Mouse (Mus musculus) limb, embryonic 12.5 days (tissue): Measurements from ENCODE around the gene Rab31. TPM values are rescaled to one million over a fixed set of nuclear protein-coding genes. Genes with fewer than 3 reads are reported as not detected.

Source experiments
- ATAC-seq: fragments of 200-750 bp; cut with Nextera tagmentation; 2 replicates; pipeline ENCODE4 v1.8.0; 2017; ENCODE audit warnings: low read depth, moderate TSS enrichment; ENCODE audit not compliant: insufficient number of reproducible peaks, insufficient read depth, low FRiP score, low TSS enrichment
- H3K27ac ChIP-seq: fragments of 300-500 bp; sonication (generic); 2 replicates; pipeline ENCODE4 v1.5.1; 2016; ENCODE audit warnings: mild to moderate bottlenecking, moderate library complexity
- H3K27me3 ChIP-seq: fragments of 300-500 bp; sonication (generic); 2 replicates; pipeline ENCODE4 v1.6.1; 2016; ENCODE audit warnings: mild to moderate bottlenecking, moderate library complexity
- H3K36me3 ChIP-seq: fragments of 300-500 bp; sonication (generic); 2 replicates; pipeline ENCODE4 v1.6.1; 2016; ENCODE audit warnings: mild to moderate bottlenecking, moderate library complexity
- H3K4me1 ChIP-seq: fragments of 300-500 bp; sonication (generic); replicated peaks from 2 replicates; pipeline ENCODE4 v1.6.1; 2016
- H3K4me2 ChIP-seq: fragments of 300-500 bp; sonication (generic); 2 replicates; pipeline ENCODE4 v1.6.1; 2016; ENCODE audit warnings: mild to moderate bottlenecking, moderate library complexity
- H3K4me3 ChIP-seq: fragments of 300-500 bp; sonication (generic); replicated peaks from 2 replicates; pipeline ENCODE4 v1.5.1; 2016; ENCODE audit warnings: mild to moderate bottlenecking
- H3K9ac ChIP-seq: fragments of 300-500 bp; sonication (generic); replicated peaks from 2 replicates; pipeline ENCODE4 v1.6.1; 2016; ENCODE audit warnings: mild to moderate bottlenecking, moderate library complexity
- H3K9me3 ChIP-seq: fragments of 300-500 bp; sonication (generic); 2 replicates; pipeline ENCODE4 v1.6.1; 2016; ENCODE audit warnings: mild to moderate bottlenecking, moderate library complexity
- WGBS: fragments of 180-500 bp; shearing (Covaris S2); methylation state at CpG from one replicate; pipeline ENCODE4 v1.1.7; 2016; 5-methylcytosine and 5-hydroxymethylcytosine counted together
- polyA plus RNA-seq: library from polyadenylated mRNA; unstranded; fragments of >200 nt; fragmentation: Nextera tagmentation; extraction: Ambion mirVana; gene quantifications from 2 replicates; pipeline ENCODE4 v1.2.1, GENCODE M21; 2016

Gene Rab31
- polyA plus RNA-seq, 1 experiment from 2014 or later: 54.0 TPM

DNA sequence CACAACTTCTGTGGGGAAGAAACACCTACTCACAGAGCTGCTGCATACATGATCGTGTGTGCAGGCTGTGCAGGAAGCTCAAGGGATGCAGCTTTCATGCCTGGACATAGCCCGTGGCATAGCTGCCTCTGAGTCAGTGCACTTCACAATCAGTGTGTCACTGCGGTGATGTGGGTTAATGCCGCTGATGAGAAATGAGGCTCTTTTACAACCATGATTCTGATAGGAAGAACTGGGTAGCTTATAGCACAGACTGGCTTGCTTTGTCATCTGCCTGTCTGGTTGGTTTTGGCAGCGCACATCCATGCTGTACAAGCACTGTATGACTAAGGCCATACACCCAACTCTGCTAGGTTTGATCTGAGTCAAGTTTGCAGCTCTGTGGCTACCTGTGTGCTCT lies 52.7 kb downstream of the Rab31 start:
- Histone ChIP-seq H3K27me3 (no peaks in the 10 kb centered on the region), H3K4me1 (0 out of 2 replicates have a peak, but pooled peaks cover 3% of the 10 kb centered on the region), H3K4me2 (no peak overlapping the region), H3K4me3 (no peak overlapping the region), H3K9me3 (no peaks in the 10 kb centered on the region), H3K36me3 (peaks cover 20% of the 10 kb centered on the region; the same call in 1 of the 2 replicates), H3K9ac (no peak overlapping the region), H3K27ac (no peak overlapping the region)
- ATAC-seq: no peak
- WGBS: 98% methylated on average over 5 of the region's 5 CpGs

DNA sequence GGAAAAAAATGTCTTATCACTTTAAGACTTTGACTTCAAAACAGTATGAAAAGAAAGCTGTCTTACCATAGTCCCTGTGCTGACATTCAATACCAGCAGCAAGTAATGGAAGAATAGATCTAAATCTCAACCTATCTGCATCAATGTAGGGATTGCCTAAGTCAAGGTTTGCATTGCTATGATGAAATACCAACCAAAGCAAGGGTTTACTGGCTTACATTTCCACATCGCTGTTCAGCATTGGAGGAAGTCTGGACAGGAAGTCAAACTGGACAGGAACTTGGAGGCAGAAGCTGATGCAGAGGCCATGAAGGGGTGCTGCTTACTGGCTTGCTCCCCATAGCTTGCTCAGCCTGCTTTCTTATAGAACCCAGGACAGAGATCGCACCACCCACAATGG lies 54.0 kb downstream of the Rab31 start:
- Histone ChIP-seq H3K36me3 (peaks cover 20% of the 10 kb centered on the region; the same call in 1 of the 2 replicates), H3K4me2 (no peak overlapping the region), H3K4me3 (no peak overlapping the region), H3K9me3 (no peaks in the 10 kb centered on the region), H3K4me1 (no peaks in the 10 kb centered on the region), H3K27ac (no peak overlapping the region), H3K9ac (no peak overlapping the region), H3K27me3 (no peaks in the 10 kb centered on the region)
- no peak for ATAC-seq
- WGBS: 97% methylated on average over 2 of the region's 2 CpGs

DNA sequence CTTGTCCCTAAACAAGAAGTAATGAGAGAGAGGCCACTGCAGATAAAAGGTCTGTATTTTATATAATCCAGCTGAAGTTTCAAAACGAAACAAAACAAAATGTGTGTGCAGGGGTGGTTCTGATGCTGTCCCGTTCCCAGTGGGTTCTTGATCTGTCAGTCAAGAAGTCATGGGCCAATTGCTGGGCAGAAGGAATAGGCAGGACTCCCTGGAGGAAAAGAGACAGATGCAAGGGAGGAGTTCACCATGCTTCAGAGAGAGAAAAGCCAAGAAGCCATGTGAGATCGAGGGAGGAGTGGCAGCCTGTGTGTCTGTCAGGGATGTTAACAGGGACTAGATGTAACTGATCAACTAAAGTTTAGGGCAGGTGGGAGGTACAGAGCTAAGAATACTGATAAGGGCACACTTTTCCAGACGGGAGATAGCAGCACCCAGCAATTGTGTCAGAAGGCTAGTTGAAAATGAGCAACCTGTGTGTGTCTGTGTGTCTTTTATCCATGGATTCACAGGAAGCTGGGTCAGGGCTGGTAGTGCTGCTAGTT lies 54.8 kb downstream of the Rab31 start:
- Histone ChIP-seq H3K27ac (no peak overlapping the region), H3K9me3 (0 out of 2 replicates have a peak, but pooled peaks cover under 1% of the 10 kb centered on the region), H3K36me3 (peaks cover 22% of the 10 kb centered on the region; the same call in 1 of the 2 replicates), H3K27me3 (no peaks in the 10 kb centered on the region), H3K4me3 (no peak overlapping the region), H3K4me1 (no peaks in the 10 kb centered on the region), H3K4me2 (no peak overlapping the region), H3K9ac (no peak overlapping the region)
- ATAC-seq: no peak
- 85% methylated on average over 4 of the region's 4 CpGs for WGBS

DNA sequence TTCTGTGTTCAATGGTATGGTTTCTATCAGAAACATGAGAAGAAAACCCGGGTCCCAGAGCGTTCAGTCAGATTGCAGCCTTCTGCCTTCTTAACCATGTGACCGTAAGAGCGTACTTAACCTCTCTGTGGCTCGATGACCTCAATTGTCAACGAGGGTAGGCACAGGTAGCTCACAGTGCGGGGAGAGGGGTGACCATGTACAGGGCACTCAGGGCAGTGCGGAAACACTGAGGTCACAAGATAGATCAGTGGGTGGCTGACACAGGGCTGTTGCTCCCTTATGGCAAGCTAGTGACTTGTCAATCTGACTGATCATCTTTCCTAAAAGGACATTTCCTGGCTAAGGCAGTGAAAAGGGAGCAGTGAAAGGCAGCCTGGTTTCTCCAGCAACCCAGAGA lies 58.5 kb downstream of the Rab31 start:
- no peaks in the 10 kb centered on the region for H3K4me1 ChIP-seq
- ATAC-seq: no peak
- H3K36me3 ChIP-seq: peaks cover 29% of the 10 kb centered on the region
- no peak overlapping the region for H3K27ac ChIP-seq
- WGBS: 87% methylated on average over 8 of the region's 8 CpGs
- no peak overlapping the region for H3K4me3 ChIP-seq
- H3K4me2 ChIP-seq: no peak overlapping the region
- H3K27me3 ChIP-seq: no peaks in the 10 kb centered on the region
- H3K9me3 ChIP-seq: peaks cover 16% of the 10 kb centered on the region
- H3K9ac ChIP-seq: no peak overlapping the region

DNA sequence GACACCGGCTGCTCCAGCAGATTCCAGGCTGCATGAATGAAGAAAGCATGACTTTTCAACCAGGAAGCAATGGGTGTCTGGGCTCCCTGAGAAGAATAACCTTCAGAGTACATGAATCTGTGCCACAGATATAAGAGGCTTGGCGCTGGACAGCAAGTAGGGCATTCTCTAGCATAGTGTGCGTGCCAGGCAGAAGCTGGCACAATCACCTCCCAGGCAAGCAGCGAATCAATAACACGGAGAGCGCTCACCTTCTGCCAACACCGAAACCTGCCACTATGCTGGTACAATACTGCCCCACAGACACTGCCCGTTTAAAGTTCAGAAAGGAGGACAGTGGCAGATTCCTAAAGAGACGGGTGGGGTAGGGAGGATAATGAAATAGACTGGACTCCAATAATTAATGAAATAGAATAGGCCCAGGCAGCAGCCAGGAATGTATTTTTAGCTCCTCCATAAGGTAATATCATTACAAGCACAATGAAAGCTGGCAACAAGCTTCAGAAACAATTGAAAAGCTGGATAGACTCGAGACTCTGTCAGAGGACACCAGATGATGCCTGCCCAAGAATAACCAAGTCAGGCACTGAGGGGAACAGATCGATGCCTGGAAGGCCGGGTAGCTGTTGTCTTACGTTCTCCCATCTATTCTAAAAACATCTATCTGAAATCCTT lies 59.6 kb downstream of the Rab31 start:
- ATAC-seq: no peak
- H3K4me2 ChIP-seq: no peak overlapping the region

DNA sequence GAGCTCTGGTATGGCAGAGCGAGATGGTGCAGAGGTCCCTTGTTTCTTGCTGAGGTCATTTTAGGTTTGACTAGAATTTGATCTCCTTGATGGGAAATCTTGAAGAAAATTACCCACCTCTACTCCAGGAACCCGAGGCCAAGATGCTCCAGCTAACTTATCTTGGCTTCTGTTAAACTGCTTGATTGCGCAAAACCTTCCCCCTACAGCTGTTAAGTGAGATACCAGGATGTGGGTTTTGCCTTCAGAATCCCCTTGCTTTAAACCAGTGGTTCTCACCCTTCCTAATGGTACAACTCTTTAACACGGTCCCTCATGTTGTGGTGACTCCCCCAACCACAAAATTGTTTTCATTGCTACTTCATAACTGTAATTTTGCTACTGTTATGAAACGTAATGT lies 60.8 kb downstream of the Rab31 start:
- ATAC-seq: no peak
- Histone ChIP-seq H3K4me1 (no peaks in the 10 kb centered on the region), H3K9ac (no peak overlapping the region), H3K27me3 (no peaks in the 10 kb centered on the region), H3K27ac (no peak overlapping the region), H3K4me2 (no peak overlapping the region), H3K36me3 (peaks cover 26% of the 10 kb centered on the region), H3K9me3 (peaks cover 16% of the 10 kb centered on the region), H3K4me3 (no peak overlapping the region)
- 93% methylated on average over 5 of the region's 5 CpGs for WGBS

More for the DNA sequence above, 59.6 kb downstream of the Rab31 start:
- no peak overlapping the region for H3K27ac ChIP-seq
- peaks cover 29% of the 10 kb centered on the region for H3K36me3 ChIP-seq
- H3K9me3 ChIP-seq: peaks cover 16% of the 10 kb centered on the region
- no peaks in the 10 kb centered on the region for H3K27me3 ChIP-seq
- no peak overlapping the region for H3K4me3 ChIP-seq
- WGBS: 95% methylated on average over 13 of the region's 13 CpGs
- H3K4me1 ChIP-seq: no peaks in the 10 kb centered on the region
- no peak overlapping the region for H3K9ac ChIP-seq

DNA sequence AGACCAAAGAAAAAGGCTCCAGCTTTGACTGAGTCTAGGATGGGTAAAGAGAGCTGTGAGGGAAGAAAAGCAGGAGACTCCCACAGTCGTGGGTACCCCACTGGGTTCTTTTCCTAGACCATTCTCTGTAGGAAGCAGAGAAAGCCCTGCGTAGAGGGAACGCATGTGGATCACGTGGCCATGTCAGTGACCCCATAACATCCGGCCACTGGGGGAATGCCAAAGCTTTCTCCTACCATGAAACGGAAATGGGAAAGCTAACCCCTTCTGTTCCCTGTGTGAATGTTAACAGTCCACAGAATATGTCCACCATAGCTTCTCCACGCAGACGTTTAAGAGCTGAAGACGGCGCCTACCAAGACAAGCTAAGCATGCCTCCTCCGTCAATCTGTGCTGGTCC lies 62.0 kb downstream of the Rab31 start:
- Histone ChIP-seq H3K9ac (no peak overlapping the region), H3K27me3 (no peaks in the 10 kb centered on the region), H3K36me3 (peaks cover 23% of the 10 kb centered on the region), H3K4me2 (no peak overlapping the region), H3K9me3 (peaks cover 16% of the 10 kb centered on the region), H3K4me1 (no peaks in the 10 kb centered on the region), H3K4me3 (no peak overlapping the region), H3K27ac (no peak overlapping the region)
- WGBS: 90% methylated on average over 11 of the region's 11 CpGs
- no peak for ATAC-seq

DNA sequence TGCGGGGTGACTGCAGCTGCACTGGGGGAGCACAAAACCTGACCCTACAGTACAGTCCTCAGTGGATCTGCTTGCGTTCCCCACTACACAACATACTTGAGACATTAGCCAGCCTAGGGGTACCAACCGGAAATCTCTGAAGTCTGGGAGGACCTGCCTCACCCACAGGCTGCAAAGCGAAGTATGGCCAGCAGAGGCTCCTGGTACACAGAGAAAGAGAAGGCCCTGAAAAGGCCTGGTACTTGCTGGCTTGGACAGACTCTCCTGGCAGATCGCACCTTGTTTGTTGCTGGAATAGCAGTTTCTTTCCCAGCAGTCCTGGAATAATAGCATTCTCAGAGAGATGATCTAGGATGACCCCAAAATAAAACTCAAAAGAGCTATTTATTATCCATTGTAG lies 66.3 kb downstream of the Rab31 start:
- H3K27ac ChIP-seq: no peak overlapping the region
- H3K9me3 ChIP-seq: peaks cover under 1% of the 10 kb centered on the region; the same call in 1 of the 2 replicates
- 85% methylated on average over 5 of the region's 5 CpGs for WGBS
- H3K4me1 ChIP-seq: peaks cover 9% of the 10 kb centered on the region; the same call in 1 of the 2 replicates
- no peaks in the 10 kb centered on the region for H3K27me3 ChIP-seq
- H3K4me2 ChIP-seq: no peak overlapping the region
- peaks cover 5% of the 10 kb centered on the region; the same call in 1 of the 2 replicates for H3K36me3 ChIP-seq
- ATAC-seq: no peak
- H3K9ac ChIP-seq: no peak overlapping the region
- no peak overlapping the region for H3K4me3 ChIP-seq

DNA sequence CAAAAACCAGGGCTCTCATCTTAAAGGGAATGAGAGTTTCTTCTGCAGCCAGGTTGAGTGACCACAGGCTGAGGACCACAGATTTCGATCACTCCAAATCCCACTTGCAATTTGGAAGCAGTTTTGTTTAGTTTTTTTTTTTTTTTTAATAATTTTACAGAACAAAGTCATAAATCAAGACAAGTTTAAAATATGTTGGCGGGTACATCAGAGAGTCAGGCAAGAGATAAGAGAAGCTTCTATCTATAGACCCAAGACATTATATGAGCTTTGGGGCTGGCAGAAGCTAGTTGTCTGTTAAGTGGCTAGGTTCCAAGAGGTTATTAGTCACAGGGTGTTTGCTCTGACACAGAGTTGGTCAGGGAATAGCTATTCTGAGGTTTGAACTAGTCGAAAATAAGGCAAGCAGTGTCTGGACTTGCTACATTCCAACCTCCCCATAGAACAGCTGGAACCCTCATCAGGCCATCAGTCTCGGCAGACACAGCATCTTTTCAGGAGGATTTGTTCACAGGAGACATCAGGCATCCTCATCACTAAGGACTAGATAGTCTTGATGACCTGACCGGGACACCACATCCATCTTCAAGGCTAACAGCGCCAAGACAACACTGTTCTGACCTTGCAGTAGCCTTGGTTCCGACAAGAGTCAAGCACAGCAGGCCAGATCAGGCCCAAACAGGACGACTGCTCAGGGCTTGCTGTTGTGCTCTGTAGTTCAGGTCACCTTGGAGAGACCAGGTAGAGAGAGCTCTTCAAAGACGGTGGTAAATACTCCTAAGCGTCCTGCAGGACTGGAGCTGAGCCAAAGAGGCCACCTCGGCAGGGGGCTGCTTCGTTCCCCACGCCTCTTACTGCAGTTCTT lies 68.8 kb downstream of the Rab31 start:
- H3K27ac ChIP-seq: no peak overlapping the region
- H3K4me2 ChIP-seq: no peak overlapping the region
- H3K27me3 ChIP-seq: no peaks in the 10 kb centered on the region
- no peaks in the 10 kb centered on the region for H3K9me3 ChIP-seq
- H3K4me3 ChIP-seq: no peak overlapping the region
- ATAC-seq: no peak
- H3K4me1 ChIP-seq: peaks cover 19% of the 10 kb centered on the region
- no peak overlapping the region for H3K9ac ChIP-seq
- no peaks in the 10 kb centered on the region for H3K36me3 ChIP-seq
- 79% methylated on average over 13 of the region's 13 CpGs for WGBS

DNA sequence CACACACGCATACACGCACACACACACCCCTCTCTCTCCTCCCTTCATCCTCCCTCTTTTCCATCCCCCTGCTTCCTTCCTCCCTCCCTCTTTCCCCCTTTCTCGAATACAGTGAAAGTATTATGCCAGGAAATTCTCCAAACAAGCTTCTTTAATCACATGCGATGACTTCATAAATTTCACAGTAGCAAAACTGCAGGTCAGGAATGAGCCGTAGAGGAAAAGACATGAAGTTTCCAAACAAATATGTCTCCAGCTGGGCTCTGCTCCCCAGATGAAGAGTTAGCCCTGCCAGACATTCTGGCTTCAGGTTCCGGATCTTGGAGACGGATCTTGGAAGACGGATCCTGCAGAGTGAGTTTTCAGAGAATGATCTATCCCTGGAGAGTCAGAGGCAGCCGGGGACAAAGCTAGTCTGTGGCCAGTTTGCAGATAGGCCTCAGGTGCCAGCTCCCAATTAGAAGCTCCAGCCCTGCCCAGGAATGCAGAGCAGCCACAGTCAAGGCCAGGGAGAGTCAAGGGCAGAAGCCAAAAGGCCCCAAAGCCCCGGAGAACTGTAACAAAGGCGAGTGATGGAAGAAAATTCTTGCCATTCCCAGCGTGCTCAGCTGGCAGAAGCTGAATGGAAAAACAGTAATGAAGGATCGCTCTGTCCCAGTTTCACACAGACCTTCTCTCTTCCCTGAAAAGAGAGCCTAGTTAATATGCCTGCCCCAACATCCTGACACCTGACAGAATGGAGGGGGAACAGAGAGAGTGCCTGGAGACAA lies 70.6 kb downstream of the Rab31 start:
- Histone ChIP-seq H3K9me3 (no peaks in the 10 kb centered on the region), H3K4me1 (peaks cover 22% of the 10 kb centered on the region), H3K4me2 (peak overlapping the region; percentile 13; the same call in 1 of the 2 replicates), H3K36me3 (no peaks in the 10 kb centered on the region), H3K27ac (peak overlapping the region; percentile 89), H3K4me3 (no peak overlapping the region), H3K27me3 (no peaks in the 10 kb centered on the region), H3K9ac (no peak overlapping the region)
- 66% methylated on average over 13 of the region's 13 CpGs for WGBS
- ATAC-seq: no peak

DNA sequence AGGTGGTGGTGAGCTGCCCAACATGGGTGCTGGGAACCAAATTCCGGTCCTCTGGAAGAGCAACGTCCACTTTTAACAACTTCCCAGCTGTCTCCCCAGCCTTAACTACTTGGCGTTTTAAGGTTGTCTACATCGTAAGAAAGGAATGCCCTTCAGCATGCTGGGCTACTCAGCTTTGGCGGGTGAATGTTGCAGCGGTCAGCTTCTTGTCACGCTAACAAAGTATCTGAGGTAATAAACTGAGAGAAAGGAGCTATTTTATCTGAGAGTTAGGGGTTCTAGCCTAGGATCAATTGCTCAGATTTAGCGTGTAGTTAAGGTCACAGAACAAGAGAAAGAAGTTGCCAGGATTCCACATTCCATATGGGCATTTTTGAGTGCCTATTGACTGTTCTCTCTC lies 71.2 kb downstream of the Rab31 start:
- H3K36me3 ChIP-seq: peaks cover 3% of the 10 kb centered on the region; the same call in 1 of the 2 replicates
- peak overlapping the region; percentile 89 for H3K27ac ChIP-seq
- H3K9ac ChIP-seq: no peak overlapping the region
- WGBS: 85% methylated on average over 8 of the region's 8 CpGs
- no peak for ATAC-seq
- H3K27me3 ChIP-seq: no peaks in the 10 kb centered on the region
- H3K4me3 ChIP-seq: no peak overlapping the region
- no peaks in the 10 kb centered on the region for H3K9me3 ChIP-seq
- H3K4me1 ChIP-seq: peaks cover 22% of the 10 kb centered on the region
- H3K4me2 ChIP-seq: no peak overlapping the region
